Mouse (Mus musculus) monocyte, adult 5-6 weeks (primary cell): ENCODE data around the gene Rxfp4. TPM values are rescaled to one million over a fixed set of nuclear protein-coding genes. Genes with fewer than 3 reads are reported as not detected.

Source experiments
- ATAC-seq: fragments of 153-309, 156-312 bp; replicated peaks from 2 replicates; pipeline ENCODE4 v1.8.0; 2017; ENCODE audit warnings: mild to moderate bottlenecking; ENCODE audit not compliant: low TSS enrichment, insufficient number of reproducible peaks, severe bottlenecking, poor library complexity, low FRiP score
- total RNA-seq: library from RNA; stranded (forward); fragments of 200-1000, 200-491, 200-594 nt; gene quantifications from 3 replicates; pipeline ENCODE4 v1.2.3, GENCODE M21; 2017

Rxfp4 gene
- total RNA-seq, 1 experiment from 2014 or later: not detected

- ATAC-seq: no peak
Measured at GRCm38 (mm10) chr3:88653516-88654370, 801 bp upstream of the Rxfp4 start.

- peak; percentile 35 for ATAC-seq
Measured at GRCm38 (mm10) chr3:88651669-88652618, 998 bp downstream of the Rxfp4 start.

GRCm38 (mm10) chr3:88650713-88651504, 2.0 kb downstream of the Rxfp4 start:
- ATAC-seq: no peak

GRCm38 (mm10) chr3:88649967-88650366, 3.0 kb downstream of the Rxfp4 start:
- no peak for ATAC-seq

GRCm38 (mm10) chr3:88649186-88649585, 3.8 kb downstream of the Rxfp4 start:
- 0 out of 2 replicates have a peak, but pooled peaks have one; percentile 11 for ATAC-seq

GRCm38 (mm10) chr3:88648452-88649168, 4.3 kb downstream of the Rxfp4 start:
- ATAC-seq: no peak

GRCm38 (mm10) chr3:88647779-88648413, 5.0 kb downstream of the Rxfp4 start:
- ATAC-seq: peak; percentile 69

GRCm38 (mm10) chr3:88647076-88647475, 5.9 kb downstream of the Rxfp4 start:
- ATAC-seq: no peak

- no peak for ATAC-seq
Measured at GRCm38 (mm10) chr3:88646426-88646995, 6.4 kb downstream of the Rxfp4 start.

GRCm38 (mm10) chr3:88645937-88646336, 7.0 kb downstream of the Rxfp4 start:
- ATAC-seq: no peak

GRCm38 (mm10) chr3:88643078-88643477, 9.9 kb downstream of the Rxfp4 start:
- no peak for ATAC-seq

- peak; percentile 77; the same call in 1 of the 2 replicates for ATAC-seq
Measured at GRCm38 (mm10) chr3:88640676-88641075, 12.3 kb downstream of the Rxfp4 start.

- ATAC-seq: no peak
Measured at GRCm38 (mm10) chr3:88639239-88639638, 13.7 kb downstream of the Rxfp4 start.

- no peak for ATAC-seq
Measured at GRCm38 (mm10) chr3:88637134-88637533, 15.8 kb downstream of the Rxfp4 start.

GRCm38 (mm10) chr3:88636555-88636986, 16.4 kb downstream of the Rxfp4 start:
- ATAC-seq: no peak

GRCm38 (mm10) chr3:88635506-88636275, 17.3 kb downstream of the Rxfp4 start:
- ATAC-seq: no peak

- ATAC-seq: no peak
Measured at GRCm38 (mm10) chr3:88633056-88633455, 19.9 kb downstream of the Rxfp4 start.
